Mouse (Mus musculus): ENCODE results near the gene Foxn3.

The Foxn3 gene

DNA sequence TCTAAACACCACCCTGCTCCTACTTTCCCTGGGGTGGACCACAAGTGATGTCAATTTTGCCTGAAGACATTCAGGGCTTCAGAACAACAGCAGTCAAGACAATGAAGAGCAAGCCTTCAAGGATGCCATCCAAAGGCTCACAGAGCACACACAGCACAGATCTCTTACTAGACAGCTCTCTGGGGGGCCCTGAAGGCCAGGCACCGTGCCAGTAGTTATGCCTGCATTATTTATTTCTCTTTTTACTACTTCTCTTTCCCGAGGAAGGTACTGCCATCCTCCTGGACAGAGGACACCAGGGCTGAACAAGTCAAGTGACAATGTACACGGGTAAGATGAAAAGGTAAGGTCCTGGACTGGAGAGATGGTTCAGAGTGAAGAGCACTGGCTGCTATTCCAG is 154.7 kb downstream of the Foxn3 start:
- no peak for DNase-seq

DNA sequence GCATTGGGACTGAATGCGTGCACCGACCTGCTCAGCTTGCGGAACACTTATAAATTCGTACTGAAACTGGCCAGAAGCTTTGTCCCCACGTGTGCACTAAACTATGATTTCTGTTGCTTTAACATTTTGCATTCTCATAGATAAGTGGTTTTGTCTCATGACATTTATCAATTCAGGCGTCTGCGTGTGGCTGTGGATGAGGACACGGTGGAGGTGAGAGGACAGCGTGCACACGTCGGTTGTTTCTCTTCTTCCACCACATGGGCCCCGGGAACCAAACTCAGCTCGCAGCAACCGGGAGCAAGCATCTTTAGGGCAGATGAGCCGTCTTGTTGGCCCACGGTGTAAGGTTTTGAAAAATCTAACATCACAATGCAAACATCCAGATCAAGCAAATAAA is 155.3 kb downstream of the Foxn3 start:
- no peak for DNase-seq

GRCm38 (mm10) chr12:99407318-99407716 is 156.1 kb downstream of the Foxn3 start:
- no peak for DNase-seq

GRCm38 (mm10) chr12:99406697-99407317 is 156.6 kb downstream of the Foxn3 start:
- no peak for DNase-seq

GRCm38 (mm10) chr12:99406254-99406653 is 157.1 kb downstream of the Foxn3 start:
- DNase-seq, result peak; percentile 44

DNA sequence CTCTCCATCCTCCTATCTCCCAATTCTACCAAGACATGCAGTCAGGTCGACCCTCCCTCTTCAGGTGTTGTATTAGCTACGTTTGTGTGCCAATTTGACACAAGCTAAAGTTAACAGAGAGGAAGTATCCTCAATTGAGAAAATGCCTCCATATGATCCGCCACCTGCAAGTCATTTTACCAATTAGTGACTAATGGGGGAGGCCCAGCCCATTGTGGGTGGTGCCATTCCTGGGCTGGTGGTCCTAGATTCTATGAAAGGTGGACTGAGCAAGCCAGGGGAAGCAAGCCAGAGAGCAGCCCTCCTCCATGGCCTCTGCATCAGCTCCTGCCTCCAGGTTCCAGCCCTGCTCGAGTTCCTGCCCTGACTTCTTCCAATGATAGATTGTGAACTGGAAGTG is 158.0 kb downstream of the Foxn3 start:
- DNase-seq, result no peak

DNA sequence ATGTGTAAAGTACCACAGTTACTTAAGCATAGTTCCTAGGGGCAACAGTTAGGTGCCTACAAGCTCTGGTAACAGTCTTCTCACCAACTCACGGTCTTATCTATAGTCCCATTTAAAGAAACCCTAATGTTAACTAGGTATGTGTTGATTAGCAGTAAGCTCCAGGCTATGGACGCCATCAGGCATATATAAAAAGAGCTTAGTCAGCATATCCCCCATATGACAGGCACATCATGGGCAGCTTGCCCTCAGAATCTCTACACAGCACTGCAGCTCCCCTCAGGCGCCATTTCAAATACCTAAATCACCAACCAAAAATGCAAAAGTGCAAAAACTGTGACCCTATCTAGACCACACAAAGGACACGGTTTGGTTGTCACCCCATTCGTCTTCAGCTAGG is 160.4 kb downstream of the Foxn3 start:
- no peak for DNase-seq

- no peak for DNase-seq
Measured at GRCm38 (mm10) chr12:99400907-99401306, 162.5 kb downstream of the Foxn3 start.

- no peak for DNase-seq
Measured at GRCm38 (mm10) chr12:99399575-99399974, 163.8 kb downstream of the Foxn3 start.

- DNase-seq, result no peak
Measured at GRCm38 (mm10) chr12:99396461-99396860, 166.9 kb downstream of the Foxn3 start.

DNA sequence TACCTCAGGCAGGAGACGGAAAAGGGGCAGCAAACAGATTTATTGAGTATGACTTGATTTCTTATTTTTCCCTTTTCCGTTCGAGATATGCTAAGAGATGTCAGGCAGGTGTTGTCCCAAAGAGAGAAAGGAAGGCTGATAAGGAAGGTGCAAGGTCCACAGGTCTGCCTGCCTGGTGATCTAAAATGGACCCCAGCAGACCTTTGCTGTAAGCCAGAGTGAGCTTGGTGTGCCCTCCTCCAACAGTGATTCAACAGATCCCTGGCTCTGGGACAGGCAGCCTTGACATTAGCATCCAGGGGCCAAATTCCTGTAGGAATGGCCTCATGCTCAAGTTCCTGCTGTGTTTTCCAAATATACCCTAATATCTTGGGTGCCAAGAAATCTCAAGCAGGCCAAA is 168.3 kb downstream of the Foxn3 start:
- DNase-seq, result no peak

GRCm38 (mm10) chr12:99394676-99395075 is 168.7 kb downstream of the Foxn3 start:
- DNase-seq, result no peak

GRCm38 (mm10) chr12:99393867-99394630 is 169.3 kb downstream of the Foxn3 start:
- no peak for DNase-seq

GRCm38 (mm10) chr12:99392944-99393866 is 170.2 kb downstream of the Foxn3 start:
- DNase-seq, result peak; percentile 83

DNA sequence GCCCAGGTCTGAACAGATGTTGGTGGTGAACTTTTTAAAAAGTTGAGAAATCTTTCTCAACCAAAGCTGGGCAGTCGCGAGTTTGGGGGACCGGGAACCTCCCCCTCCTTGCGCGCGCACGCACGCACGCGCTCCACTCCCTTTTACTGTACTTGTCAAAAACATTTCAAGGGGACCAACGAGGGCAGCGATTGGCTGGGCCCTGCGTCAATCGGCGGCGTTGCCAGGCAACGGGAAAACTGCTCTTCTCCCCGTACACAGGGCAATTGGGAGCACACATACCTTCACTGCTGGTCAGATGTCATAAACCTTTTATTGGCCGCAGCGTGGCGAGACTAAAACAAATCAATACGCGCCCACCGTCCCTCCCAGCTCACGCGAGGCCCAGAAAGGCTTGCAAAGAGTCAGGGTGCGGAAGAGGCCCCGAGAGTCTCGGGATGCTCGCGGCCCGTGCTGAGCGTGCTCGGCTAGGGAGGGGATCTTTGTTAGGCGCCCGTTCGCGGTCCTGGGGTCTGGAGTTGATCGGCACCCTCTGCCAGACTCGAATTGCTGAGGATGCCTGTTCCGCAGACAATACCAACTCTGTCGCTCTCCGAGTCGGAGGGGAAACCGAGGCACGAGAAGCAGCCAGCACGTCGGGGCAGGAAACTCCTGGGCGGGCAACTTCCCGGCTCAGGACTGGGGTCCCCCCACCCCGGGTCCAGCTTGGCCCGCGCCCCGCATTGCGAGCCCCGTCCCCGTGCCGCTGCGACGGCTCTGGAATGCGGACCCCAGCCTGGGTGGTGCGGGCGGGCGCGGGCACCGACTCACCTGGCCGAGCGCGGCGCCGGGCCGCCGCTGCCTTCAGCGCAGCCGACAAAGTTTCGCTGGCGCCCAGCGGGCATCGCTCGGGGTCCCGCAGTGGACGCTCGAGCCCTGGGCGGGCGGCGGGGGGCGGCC is 171.2 kb downstream of the Foxn3 start:
- peak; percentile 99 for DNase-seq

- no peak for DNase-seq
Measured at GRCm38 (mm10) chr12:99390429-99390828, 173.0 kb downstream of the Foxn3 start.

DNA sequence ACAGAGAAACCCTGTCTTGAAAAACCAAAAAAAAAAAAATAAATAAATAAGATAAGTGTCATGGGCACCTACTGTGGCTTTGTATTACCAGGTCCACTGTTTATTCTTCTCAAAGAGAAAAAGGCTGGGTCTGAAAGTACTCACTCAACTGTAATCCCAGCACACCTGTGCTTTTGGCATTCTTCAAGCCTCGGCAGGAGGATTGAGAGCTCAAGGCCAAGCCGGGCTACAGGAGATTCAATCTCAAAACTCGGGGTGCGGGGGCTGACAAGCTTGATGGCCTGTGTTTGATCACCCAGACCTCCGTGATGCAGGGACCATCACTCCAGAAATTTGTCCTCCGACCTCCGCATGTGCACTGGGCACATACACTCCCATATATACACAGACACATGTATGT is 174.1 kb downstream of the Foxn3 start:
- DNase-seq, result no peak

DNA sequence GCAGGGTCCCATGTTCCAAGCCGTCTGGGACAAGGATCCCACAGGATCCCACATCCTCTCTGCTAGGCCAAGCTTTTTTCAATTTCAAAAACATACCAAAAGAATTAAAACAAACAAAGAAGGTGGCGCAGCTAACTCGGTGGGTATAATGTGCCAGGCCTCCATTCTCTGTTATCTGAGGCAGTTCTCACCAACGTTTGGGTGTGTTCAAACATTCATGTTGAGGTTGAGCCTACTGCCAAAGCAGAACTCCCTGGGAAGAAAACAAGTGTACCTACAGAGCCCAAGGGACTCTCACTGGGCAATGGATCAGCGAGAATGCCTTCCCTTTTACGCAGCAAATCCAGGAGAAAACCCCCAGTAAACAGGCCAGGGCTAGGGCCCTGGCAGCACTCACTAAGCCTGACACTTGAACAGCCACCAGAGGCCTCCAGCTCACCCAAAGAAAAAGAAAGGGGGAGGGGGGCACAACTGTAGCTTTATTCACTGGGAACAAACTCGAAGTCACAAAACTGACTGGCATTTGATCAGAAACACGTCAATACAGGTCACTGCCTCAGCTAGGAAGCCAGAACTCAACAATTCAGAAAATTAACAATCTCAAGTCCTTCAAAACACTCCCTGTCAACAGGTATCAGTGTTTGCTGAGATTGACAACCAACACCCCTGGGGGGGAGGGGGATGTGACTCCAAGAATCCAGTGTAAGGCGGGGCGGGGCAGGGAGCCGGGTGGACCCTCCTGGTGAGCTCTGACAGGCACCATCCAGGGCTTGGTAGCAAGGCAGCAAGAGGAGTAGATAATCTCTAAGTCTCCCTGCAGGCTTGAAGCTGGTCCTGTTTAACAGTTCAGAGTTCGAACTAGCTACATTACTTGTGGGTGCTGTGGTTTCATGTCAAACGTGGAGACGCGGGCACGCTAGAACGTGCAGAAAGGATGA is 177.2 kb downstream of the Foxn3 start:
- DNase-seq, result no peak

DNA sequence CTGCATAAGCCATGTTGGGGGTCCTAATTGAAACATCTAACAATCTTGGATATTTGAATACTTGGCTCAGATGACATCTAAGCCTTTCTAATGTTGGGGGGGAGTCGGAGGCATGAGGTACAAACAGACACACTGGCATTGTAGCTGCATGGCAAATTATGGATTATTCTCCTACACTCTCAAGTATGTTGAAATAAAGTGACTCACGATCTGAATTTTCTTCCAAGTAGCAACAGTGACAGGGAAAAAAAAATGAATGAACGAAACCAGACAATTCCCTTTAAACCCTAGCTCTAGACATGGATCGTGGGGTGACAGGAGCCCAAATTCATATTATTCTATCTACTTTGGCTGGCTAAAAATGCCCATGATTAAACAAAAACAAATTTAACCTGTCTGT is 178.3 kb downstream of the Foxn3 start:
- DNase-seq, result no peak

DNA sequence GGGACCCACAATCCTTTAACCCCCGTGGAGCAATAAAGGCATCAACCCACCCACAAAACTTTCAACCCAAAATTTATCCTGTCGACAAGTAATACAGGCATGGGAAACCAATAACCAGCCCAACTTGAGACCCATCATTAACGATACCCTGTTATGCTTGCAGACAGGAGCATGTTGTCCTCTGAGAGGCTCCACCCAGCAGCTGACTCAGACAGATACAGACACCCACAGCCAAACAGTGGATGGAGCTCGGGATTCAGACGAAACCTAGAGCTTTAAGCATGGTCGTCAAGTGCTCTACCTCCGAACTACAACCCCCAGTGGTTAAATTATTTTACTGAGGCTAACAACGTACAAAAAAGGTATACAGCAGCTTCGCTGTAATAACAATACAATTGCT is 182.1 kb downstream of the Foxn3 start:
- DNase-seq, result no peak

DNA sequence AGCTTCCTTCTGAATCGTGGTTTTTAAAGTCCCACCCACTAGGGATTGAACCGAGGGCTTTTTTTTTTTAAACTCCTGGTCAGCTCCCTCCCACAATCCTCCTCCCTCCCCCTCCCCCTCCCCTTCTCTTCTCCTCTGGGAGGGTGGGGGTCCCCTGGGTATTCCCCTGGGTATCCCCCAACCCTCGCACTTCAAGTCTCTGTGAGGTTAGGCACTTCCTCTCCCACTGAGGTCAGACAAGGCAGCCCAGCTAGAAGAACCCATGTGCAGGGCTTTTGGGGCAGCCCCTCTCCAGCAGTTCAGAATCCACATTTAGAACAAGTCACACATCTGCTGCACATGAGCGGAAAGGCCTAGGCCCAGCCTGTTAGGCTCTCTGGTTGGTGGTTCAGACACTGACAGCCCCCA is 182.5 kb downstream of the Foxn3 start:
- DNase-seq, result no peak

All from cerebellum, adult 11-12 months (tissue).